Mouse (Mus musculus): Measurements from ENCODE around the gene Slc25a26.

Gene Slc25a26

DNA sequence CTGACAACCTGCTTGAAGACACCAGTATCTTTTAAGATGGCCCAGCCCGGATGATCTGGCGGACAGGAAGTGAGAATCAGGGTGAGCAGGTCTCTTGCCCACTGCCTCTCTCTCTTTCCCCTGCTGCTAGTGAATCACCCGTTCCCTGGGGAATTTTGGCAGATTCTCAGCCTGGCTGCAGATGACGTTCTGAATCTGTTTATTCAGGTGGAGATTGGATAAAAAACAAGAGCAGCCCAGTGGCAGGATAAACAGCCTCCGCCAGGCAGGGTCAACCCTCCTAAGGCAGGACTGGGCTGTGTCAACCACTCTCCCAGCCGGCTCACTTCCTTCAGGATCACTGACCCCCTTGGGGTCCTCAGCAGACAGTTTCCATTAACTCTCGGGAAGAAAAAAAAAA, 140.2 kb downstream of the Slc25a26 start:
- DNase-seq (ENCODE audit: low spot score) = peak; percentile 18

DNA sequence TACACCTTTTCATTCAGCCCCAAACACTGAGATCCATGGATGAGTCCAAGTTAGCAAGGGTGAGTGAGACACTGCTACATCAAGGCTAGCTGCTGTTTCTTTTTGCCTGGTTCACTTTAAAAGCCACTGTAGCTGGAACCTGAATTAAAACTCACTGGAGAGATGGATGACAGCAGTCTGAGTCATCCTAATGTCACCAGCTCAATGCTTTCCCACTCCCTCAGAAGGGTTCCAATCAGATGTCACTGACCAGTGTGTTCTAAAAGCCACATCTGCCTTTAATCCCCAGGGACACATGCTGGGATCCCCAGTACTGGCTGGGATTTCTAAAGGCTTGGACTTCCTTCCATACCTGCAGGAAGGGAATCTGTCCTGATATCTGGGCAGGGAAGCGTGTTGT, 141.9 kb downstream of the Slc25a26 start:
- no peak for DNase-seq (ENCODE audit: low spot score)

DNA sequence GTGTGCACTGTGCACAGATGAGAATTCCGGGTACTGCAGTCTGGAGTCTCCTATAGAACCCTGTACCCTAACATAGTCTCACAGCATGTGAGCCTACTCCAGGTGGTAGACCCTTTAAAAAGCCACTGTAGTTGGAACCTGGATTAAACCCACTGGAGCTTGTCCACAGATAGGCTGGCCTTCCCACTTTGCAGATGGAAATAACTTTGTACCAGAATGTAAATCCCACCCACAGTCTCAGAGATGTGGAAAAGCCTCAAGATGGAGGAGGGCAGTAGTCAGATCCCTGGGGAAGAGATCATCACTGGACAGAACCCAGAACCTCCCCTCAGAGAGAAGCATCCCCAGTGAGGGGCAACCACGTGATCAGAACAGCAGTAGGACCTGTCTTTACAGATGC, 143.9 kb downstream of the Slc25a26 start:
- no peak for DNase-seq (ENCODE audit: low spot score)

DNA sequence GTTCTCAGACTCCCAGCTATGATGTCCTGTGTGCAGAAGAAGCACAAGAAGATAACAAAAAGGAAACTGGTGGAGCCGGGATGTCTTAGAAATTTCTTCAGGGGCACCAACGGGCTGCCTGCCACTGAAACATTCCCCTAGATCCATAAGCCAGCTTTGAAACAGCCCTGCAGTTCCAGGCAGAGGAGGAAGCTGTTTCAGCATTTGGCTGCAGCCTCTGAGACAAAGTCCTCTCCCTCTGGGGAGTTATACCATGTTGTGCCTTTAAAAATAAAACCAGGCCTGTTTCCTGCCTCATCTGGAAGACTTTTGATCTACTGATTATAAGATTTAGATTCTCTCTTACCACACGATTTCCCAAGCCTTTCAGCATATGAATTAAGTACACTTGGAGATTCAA, 144.5 kb downstream of the Slc25a26 start:
- DNase-seq (ENCODE audit: low spot score) = no peak

GRCm38 (mm10) chr6:94645723-94646122, 145.6 kb downstream of the Slc25a26 start:
- DNase-seq (ENCODE audit: low spot score) = no peak

- no peak for DNase-seq (ENCODE audit: low spot score)
Measured at GRCm38 (mm10) chr6:94646274-94646863, 146.2 kb downstream of the Slc25a26 start.

GRCm38 (mm10) chr6:94646902-94647301, 146.8 kb downstream of the Slc25a26 start:
- no peak for DNase-seq (ENCODE audit: low spot score)

DNA sequence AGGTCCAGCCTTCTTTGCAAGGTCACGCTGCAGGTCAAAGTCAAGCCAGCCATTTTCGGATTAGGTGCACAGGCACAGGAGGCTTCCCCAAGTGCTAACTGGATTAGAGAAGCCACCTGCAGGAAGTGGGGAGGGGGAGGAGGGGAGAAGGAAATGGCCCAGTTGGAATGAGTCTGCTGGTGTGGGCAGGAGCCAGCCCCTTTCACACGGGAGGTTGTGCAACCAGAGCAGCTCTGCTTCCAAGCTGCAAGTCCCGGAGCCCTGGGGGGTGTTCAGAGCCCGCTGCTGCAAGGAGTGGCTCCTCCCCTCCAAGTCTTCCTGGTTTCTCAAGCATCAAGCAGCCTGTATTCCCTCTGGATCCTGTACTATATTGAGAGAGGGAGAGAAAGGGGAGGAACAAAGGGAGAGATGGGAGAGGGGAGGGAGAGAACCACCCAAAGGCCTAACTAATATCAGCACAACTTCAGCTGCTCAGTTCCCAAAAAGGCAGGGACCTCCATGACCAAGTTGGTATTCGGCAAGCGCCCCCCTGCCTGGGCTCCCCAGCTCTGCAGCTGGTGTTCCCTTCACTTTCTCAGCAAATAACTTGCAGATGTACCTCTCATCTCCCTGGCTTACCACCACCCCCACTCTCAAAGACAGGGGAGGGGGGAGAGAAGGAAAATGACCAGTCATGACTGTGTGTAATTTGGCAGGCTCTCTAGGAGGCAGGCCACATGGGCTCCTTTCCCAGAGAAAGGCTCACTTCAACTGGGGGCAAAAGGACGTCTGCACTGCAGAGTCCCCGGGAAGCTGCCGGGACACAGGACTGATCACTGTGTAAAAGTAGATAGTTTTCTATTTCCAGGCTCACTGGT, 147.7 kb downstream of the Slc25a26 start:
- peak; percentile 64 for DNase-seq (ENCODE audit: low spot score)

DNA sequence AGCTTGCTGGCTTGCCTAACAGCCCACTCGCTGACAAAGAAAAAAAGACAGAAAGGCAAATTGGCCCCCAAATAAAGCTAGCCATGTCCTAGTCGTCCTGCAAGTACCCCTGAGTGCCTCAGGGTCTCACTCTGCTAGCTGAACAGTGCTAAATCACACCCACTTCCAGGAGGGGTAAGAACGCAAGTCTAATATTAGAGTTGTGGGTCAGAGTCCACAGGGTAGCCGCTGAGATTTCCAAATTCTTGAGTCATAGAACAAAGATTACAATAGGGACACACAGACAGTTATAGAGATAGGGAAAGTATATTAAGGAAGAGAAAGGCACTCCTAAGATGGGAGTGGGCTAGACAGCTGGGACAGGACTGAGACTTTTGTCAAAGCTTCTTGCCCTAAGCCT, 148.4 kb downstream of the Slc25a26 start:
- DNase-seq (ENCODE audit: low spot score) = no peak

DNA sequence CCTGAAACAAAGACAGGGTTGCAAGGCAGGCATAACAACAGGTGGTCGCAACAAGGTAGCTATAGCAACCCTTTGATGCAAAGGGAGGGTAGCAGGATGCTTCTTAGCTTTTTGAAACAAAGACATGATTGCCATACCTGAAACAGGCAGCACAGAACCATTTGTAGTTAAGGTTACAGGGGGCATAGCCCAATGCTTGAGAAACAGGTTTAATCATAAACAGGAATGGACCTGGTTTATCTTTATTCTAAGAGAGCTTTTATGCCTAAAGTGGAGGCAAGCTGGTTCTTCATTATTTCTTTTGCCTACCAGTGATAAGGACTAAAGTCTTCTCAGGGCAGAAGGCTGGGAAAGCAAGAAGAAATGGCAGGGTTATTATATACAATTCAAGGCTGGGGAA, 149.5 kb downstream of the Slc25a26 start:
- DNase-seq (ENCODE audit: low spot score) = no peak

- no peak for DNase-seq (ENCODE audit: low spot score)
Measured at GRCm38 (mm10) chr6:94651541-94651940, 151.4 kb downstream of the Slc25a26 start.

DNA sequence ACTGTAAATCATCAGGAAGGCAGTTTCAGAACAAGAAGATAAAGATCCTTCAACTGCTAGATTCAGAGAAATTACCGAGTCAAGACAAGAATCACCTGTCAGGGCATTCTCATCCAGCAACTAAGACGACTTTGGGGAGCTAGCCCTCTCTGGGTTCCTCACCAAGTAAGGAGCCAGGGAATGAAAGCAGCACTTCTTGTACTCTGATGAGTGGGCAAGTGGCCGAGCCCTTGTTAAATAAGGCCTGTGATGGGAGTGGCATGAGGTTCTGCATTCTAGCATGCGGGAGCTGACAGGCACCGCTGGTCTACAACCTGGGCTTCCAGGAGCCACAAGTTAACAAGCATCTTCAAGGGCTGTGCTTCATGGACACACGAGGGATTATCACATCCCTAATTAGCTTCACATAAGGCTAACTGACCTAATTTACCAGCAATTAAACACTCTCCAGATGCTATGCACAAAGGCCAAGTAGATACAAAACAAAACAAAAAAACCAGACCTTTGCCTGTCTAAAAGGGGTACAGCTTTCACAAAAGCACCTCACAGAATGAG, 152.6 kb downstream of the Slc25a26 start:
- no peak for DNase-seq (ENCODE audit: low spot score)

- no peak for DNase-seq (ENCODE audit: low spot score)
Measured at GRCm38 (mm10) chr6:94653388-94654316, 153.5 kb downstream of the Slc25a26 start.
